Mouse (Mus musculus) thymus, adult 2 months (tissue): Measurements from ENCODE around the gene Mtif3.

Source experiments
- CTCF ChIP-seq: fragments of 200-500 bp; IDR thresholded peaks from 2 replicates; pipeline ENCODE4 v1.5.1; 2012; ENCODE audit warnings: mild to moderate bottlenecking, control low read depth, low read length, moderate library complexity, borderline replicate concordance; ENCODE audit not compliant: control insufficient read depth, poor library complexity, insufficient read depth; ENCODE audit errors: extremely low read depth
- POLR2A ChIP-seq: fragments of 200-500 bp; IDR thresholded peaks from 2 replicates; pipeline ENCODE4 v1.6.1; 2012; ENCODE audit warnings: mild to moderate bottlenecking, low read length, control low read depth, moderate library complexity; ENCODE audit not compliant: control insufficient read depth, poor library complexity, insufficient read depth; ENCODE audit errors: extremely low read depth

GRCm38 (mm10) chr5:146937541-146938503 lies 25.8 kb downstream of the Mtif3 start:
- TF ChIP-seq CTCF (no peak), POLR2A (no peak)
